Mouse (Mus musculus): ENCODE measurements at regions not wholly inside any gene's neighbourhood (a gene's known extent, or its start where the extent isn't known, plus 50 kb on each side); places are given as distances from the start of the nearest gene placed in this dataset.

DNA sequence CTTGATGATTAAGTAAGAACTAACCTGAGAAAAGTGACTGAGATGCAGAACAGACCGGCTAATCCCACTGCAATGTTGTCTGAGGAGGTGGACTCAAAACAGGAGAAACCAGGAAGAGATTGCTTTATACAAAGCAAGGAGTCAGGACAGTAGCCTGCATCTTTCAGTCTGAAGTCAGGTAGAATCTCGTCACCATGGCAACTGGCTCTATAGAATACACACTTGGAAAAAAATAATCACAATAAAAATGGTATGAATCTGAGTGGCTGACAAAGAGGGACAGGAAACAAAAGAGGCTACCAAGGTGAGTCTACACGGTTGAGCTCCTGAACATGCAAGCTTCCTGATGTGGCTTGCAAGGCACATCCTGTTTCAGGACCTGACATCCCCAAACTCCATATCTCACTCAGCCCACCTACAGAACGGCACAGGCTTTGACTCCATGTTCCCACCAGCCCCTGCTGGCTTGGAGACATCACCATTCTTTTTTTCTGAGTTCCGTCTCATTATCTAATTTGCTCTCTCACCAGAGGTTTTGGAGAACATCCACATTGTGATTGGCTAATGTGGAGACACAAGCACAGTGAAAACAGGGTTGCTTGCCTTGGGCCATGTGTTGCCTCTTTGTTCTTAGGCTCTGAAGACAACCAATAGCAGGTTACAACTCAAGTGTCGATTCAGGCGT, 179.7 kb upstream of the Map1b start:
- TF ChIP-seq CTCF (IDR thresholded peaks at IDR 0.05; ENCODE audit: low read depth) = no peak
- TF ChIP-seq EP300 (IDR thresholded peaks at IDR 0.05; ENCODE audit: low read depth) = no peak

Data from liver, postnatal 0 days (tissue).